Mouse (Mus musculus) heart, embryonic 12.5 days (tissue): ENCODE measurements around the gene Lsmem1. TPM values are rescaled to one million over a fixed set of nuclear protein-coding genes. Genes with fewer than 3 reads are reported as not detected.

Source experiments
- ATAC-seq: fragments of 200-750 bp; cut with Nextera tagmentation; 2 replicates; pipeline ENCODE4 v1.8.0; 2017; ENCODE audit warnings: moderate TSS enrichment, moderate library complexity; ENCODE audit not compliant: insufficient number of reproducible peaks, low FRiP score
- H3K27ac ChIP-seq: fragments of 300-500 bp; sonication (generic); 2 replicates; pipeline ENCODE4 v1.5.1; 2016; ENCODE audit warnings: mild to moderate bottlenecking, moderate library complexity; ENCODE audit not compliant: poor library complexity, severe bottlenecking
- H3K27me3 ChIP-seq: fragments of 300-500 bp; sonication (generic); replicated peaks from 2 replicates; pipeline ENCODE4 v1.6.1; 2016; ENCODE audit warnings: mild to moderate bottlenecking, moderate library complexity
- H3K36me3 ChIP-seq: fragments of 300-500 bp; sonication (generic); 2 replicates; pipeline ENCODE4 v1.6.1; 2016; ENCODE audit warnings: mild to moderate bottlenecking, moderate library complexity
- H3K4me1 ChIP-seq: fragments of 300-500 bp; sonication (generic); replicated peaks from 2 replicates; pipeline ENCODE4 v1.6.1; 2016; ENCODE audit warnings: mild to moderate bottlenecking
- H3K4me2 ChIP-seq: fragments of 300-500 bp; sonication (generic); 2 replicates; pipeline ENCODE4 v1.6.1; 2016; ENCODE audit warnings: mild to moderate bottlenecking, moderate library complexity
- H3K4me3 ChIP-seq: fragments of 300-500 bp; sonication (generic); 2 replicates; pipeline ENCODE4 v1.5.1; 2016; ENCODE audit warnings: mild to moderate bottlenecking
- H3K9ac ChIP-seq: fragments of 300-500 bp; sonication (generic); 2 replicates; pipeline ENCODE4 v1.6.1; 2016; ENCODE audit warnings: mild to moderate bottlenecking, moderate library complexity
- H3K9me3 ChIP-seq: fragments of 300-500 bp; sonication (generic); replicated peaks from 2 replicates; pipeline ENCODE4 v1.6.1; 2016; ENCODE audit warnings: mild to moderate bottlenecking, moderate library complexity
- WGBS: fragments of 180-500 bp; shearing (Covaris S2); methylation state at CpG from one replicate; pipeline ENCODE4 v1.1.7; 2016; 5-methylcytosine and 5-hydroxymethylcytosine counted together
- polyA plus RNA-seq: library from polyadenylated mRNA; unstranded; fragments of >200 nt; fragmentation: Nextera tagmentation; extraction: Ambion mirVana; gene quantifications from 2 replicates; pipeline ENCODE4 v1.2.1, GENCODE M21; 2016

Lsmem1 gene
- polyA plus RNA-seq, 1 experiment from 2014 or later, result 28.4 TPM

DNA sequence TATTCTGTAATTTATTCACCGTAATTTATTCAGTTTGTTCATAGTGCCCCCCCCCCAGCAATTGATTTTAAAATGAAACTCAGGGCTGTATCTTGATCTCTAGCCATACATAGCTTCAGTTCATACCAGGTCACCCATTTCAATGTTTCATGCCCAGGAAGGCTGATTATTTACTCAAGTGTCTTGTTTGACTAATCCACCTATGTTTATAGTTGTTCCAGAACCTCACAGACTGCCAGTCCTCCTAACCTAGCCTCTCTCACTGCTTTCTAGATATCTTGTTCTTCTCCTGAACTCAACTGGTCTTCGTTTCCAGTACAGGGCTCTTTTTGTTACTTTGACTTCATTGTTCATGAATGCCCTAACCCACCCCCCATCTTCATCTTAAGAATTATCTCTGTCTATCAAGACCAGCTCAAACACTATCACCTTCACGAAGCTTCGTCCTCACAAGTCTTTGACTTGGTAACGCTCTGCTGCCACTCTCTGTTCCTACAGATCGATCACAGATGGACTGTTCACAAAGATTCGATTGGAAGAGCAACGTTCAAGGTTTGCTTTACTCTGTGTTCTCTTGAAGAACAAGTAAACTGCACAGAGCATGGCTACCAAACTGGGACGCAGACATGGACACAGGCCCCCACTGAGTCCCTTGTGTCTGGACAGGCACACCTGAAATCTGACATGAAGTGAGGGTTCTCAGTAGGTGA is 25.0 kb upstream of the Lsmem1 start:
- H3K27me3 ChIP-seq, result no peaks in the 10 kb centered on the region
- ATAC-seq, result no peak
- 93% methylated on average over 9 of the region's 9 CpGs for WGBS
- no peak overlapping the region for H3K4me2 ChIP-seq
- H3K9ac ChIP-seq, result no peak overlapping the region
- H3K4me1 ChIP-seq, result peaks cover 9% of the 10 kb centered on the region
- H3K4me3 ChIP-seq, result no peak overlapping the region
- no peak overlapping the region for H3K27ac ChIP-seq
- no peaks in the 10 kb centered on the region for H3K36me3 ChIP-seq
- H3K9me3 ChIP-seq, result no peaks in the 10 kb centered on the region

DNA sequence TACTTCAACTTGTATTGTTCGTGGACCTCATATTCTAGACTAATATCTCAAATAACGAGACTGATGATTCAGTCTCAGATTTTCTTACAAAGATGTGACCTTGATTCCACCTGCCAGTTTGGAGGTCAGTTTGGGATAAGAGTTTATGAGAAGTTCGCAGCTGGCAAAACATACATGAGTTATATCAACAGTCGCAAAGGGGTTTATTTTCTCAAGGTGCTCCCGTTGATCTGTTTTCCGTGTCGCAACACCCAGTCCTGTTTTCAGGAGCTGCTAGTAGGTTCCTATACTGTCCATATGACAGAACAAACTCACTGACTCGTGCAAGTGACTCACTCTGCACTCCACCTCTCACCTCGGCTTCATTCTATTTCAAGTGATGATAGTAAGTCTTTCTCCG is 24.4 kb upstream of the Lsmem1 start:
- no peaks in the 10 kb centered on the region for H3K27me3 ChIP-seq
- peak overlapping the region; percentile 47 for H3K9ac ChIP-seq
- no peak for ATAC-seq
- peak overlapping the region; percentile 96 for H3K4me3 ChIP-seq
- no peaks in the 10 kb centered on the region for H3K36me3 ChIP-seq
- H3K4me2 ChIP-seq, result peak overlapping the region; percentile 70
- 50% methylated on average over 10 of the region's 10 CpGs for WGBS
- H3K4me1 ChIP-seq, result peaks cover 9% of the 10 kb centered on the region
- H3K9me3 ChIP-seq, result no peaks in the 10 kb centered on the region
- peak overlapping the region; percentile 81 for H3K27ac ChIP-seq

- H3K4me3 ChIP-seq, result peak overlapping the region; percentile 96
- no peaks in the 10 kb centered on the region for H3K9me3 ChIP-seq
- peaks cover 9% of the 10 kb centered on the region for H3K4me1 ChIP-seq
- ATAC-seq, result peak; percentile 97
- under 1% methylated on average over 47 of the region's 47 CpGs for WGBS
- peak overlapping the region; percentile 98 for H3K9ac ChIP-seq
- peak overlapping the region; percentile 70 for H3K4me2 ChIP-seq
- H3K27ac ChIP-seq, result peak overlapping the region; percentile 99
- no peaks in the 10 kb centered on the region for H3K27me3 ChIP-seq
- no peaks in the 10 kb centered on the region for H3K36me3 ChIP-seq
These were observed 23.9 kb upstream of the Lsmem1 start for GRCm38 (mm10) chr12:40223082-40223619.

- ATAC-seq, result peak; percentile 93
- peak overlapping the region; percentile 96 for H3K4me3 ChIP-seq
- peaks cover 3% of the 10 kb centered on the region; the same call in 1 of the 2 replicates for H3K36me3 ChIP-seq
- H3K4me1 ChIP-seq, result peaks cover 9% of the 10 kb centered on the region
- H3K27me3 ChIP-seq, result no peaks in the 10 kb centered on the region
- H3K9ac ChIP-seq, result peak overlapping the region; percentile 98
- under 1% methylated on average over 79 of the region's 81 CpGs for WGBS
- H3K4me2 ChIP-seq, result peak overlapping the region; percentile 70
- no peaks in the 10 kb centered on the region for H3K9me3 ChIP-seq
- peak overlapping the region; percentile 99 for H3K27ac ChIP-seq
These were observed 23.2 kb upstream of the Lsmem1 start for GRCm38 (mm10) chr12:40222251-40223081.

DNA sequence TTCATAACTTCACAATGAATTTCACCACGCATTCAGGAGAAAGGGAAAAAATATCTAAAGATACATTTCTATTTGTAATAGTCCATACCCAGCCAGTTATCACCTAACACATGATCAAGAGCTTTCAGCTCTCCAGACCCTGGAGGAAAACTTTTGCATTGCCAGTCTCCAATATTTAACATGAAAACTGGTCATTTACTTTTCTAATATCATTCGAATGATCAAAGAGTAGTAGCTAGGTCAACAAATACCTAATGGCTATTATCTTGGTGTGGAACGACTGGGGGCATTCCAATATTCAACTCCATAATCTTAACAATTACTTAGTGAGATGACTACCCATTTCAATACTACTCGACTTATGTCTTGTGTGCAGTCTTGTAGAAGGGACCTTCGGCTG is 22.3 kb upstream of the Lsmem1 start:
- no peak for ATAC-seq
- no peak overlapping the region for H3K27ac ChIP-seq
- 10% methylated on average over 5 of the region's 5 CpGs for WGBS

DNA sequence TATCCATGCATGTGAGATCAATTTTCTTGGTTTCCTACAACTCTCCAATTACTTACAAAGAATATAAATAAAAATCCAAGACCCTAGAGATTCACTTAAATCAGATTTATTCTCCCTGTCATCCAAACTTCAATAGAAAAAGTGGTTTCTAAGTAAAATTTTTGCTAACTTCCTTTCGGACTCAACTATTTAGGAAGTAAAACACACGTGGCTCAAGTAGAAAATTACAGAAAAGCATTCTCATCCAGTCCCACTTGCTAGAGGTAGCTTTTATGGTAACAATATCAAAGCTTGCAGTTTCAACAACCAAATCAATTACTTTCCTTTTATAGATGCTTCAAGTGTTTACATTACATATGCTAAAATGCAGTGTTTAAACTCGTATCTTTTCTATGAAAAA is 21.6 kb upstream of the Lsmem1 start:
- 35% methylated on average over 3 of the region's 3 CpGs for WGBS
- no peak overlapping the region for H3K9ac ChIP-seq
- peaks cover 9% of the 10 kb centered on the region for H3K4me1 ChIP-seq
- H3K4me2 ChIP-seq, result peak overlapping the region; percentile 70
- peak overlapping the region; percentile 96 for H3K4me3 ChIP-seq
- no peaks in the 10 kb centered on the region for H3K27me3 ChIP-seq
- no peak for ATAC-seq
- no peak overlapping the region for H3K27ac ChIP-seq
- no peaks in the 10 kb centered on the region for H3K9me3 ChIP-seq
- H3K36me3 ChIP-seq, result peaks cover 13% of the 10 kb centered on the region

More for the DNA sequence above, 22.3 kb upstream of the Lsmem1 start:
- no peaks in the 10 kb centered on the region for H3K27me3 ChIP-seq
- H3K36me3 ChIP-seq, result peaks cover 8% of the 10 kb centered on the region; the same call in 1 of the 2 replicates
- H3K9me3 ChIP-seq, result no peaks in the 10 kb centered on the region
- peak overlapping the region; percentile 70 for H3K4me2 ChIP-seq
- H3K9ac ChIP-seq, result peak overlapping the region; percentile 98
- peak overlapping the region; percentile 96 for H3K4me3 ChIP-seq
- H3K4me1 ChIP-seq, result peaks cover 9% of the 10 kb centered on the region

- H3K9me3 ChIP-seq, result no peaks in the 10 kb centered on the region
- 42% methylated on average over 3 of the region's 3 CpGs for WGBS
- H3K36me3 ChIP-seq, result peaks cover 21% of the 10 kb centered on the region
- peak overlapping the region; percentile 30 for H3K4me3 ChIP-seq
- peak overlapping the region; percentile 64; the same call in 1 of the 2 replicates for H3K9ac ChIP-seq
- H3K27ac ChIP-seq, result no peak overlapping the region
- H3K4me1 ChIP-seq, result peaks cover 9% of the 10 kb centered on the region
- peak overlapping the region; percentile 60 for H3K4me2 ChIP-seq
- no peaks in the 10 kb centered on the region for H3K27me3 ChIP-seq
- ATAC-seq, result no peak
These were observed 20.8 kb upstream of the Lsmem1 start for GRCm38 (mm10) chr12:40220001-40220570.

- Histone ChIP-seq H3K27me3 (no peaks in the 10 kb centered on the region), H3K9me3 (no peaks in the 10 kb centered on the region), H3K36me3 (peaks cover 37% of the 10 kb centered on the region), H3K4me3 (no peak overlapping the region), H3K4me2 (no peak overlapping the region), H3K4me1 (peaks cover 6% of the 10 kb centered on the region), H3K27ac (no peak overlapping the region), H3K9ac (no peak overlapping the region)
- WGBS, result 79% methylated on average over 2 of the region's 2 CpGs
- no peak for ATAC-seq
These were observed 19.2 kb upstream of the Lsmem1 start for GRCm38 (mm10) chr12:40218430-40218945.

DNA sequence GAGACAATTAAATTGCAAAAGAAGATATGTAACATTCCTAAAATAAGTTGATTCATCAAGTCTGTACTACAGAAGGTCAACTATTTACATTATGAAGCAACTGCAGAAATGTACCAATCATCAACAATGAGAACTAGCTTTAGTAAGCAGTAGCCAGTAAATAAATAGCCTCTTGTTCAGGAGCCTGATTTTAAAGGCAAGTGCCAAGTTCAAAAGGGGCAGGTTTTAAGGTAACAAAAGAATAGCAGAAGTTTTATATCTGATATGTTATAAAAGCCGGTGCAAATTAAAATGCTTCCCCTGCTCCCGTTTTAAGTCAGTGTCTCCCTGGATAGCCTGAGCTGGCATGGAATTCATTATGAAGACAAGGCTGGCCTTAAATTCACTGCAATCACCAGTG is 18.5 kb upstream of the Lsmem1 start:
- Histone ChIP-seq H3K27me3 (no peaks in the 10 kb centered on the region), H3K9me3 (no peaks in the 10 kb centered on the region), H3K36me3 (peaks cover 43% of the 10 kb centered on the region), H3K9ac (no peak overlapping the region), H3K4me3 (no peak overlapping the region), H3K4me2 (no peak overlapping the region), H3K27ac (no peak overlapping the region), H3K4me1 (peaks cover 6% of the 10 kb centered on the region)
- no peak for ATAC-seq
- WGBS, result 93% methylated on average over 2 of the region's 2 CpGs

GRCm38 (mm10) chr12:40214888-40215876 is 15.9 kb upstream of the Lsmem1 start:
- H3K4me1 ChIP-seq, result peaks cover 1% of the 10 kb centered on the region
- 92% methylated on average over 15 of the region's 15 CpGs for WGBS
- H3K9ac ChIP-seq, result no peak overlapping the region
- no peak overlapping the region for H3K4me2 ChIP-seq
- peaks cover 64% of the 10 kb centered on the region for H3K36me3 ChIP-seq
- H3K27ac ChIP-seq, result no peak overlapping the region
- no peaks in the 10 kb centered on the region for H3K27me3 ChIP-seq
- H3K4me3 ChIP-seq, result no peak overlapping the region
- ATAC-seq, result no peak
- H3K9me3 ChIP-seq, result no peaks in the 10 kb centered on the region
